Mouse (Mus musculus) B cell, adult (primary cell): ENCODE data around the gene Batf2. TPM values are rescaled to one million over a fixed set of nuclear protein-coding genes. Genes with fewer than 3 reads are reported as not detected.

Experiments
- total RNA-seq: library from RNA; stranded (reverse); gene quantifications from 4 replicates; pipeline ENCODE4 v1.2.4, GENCODE M21; 2023; ENCODE audit not compliant: inconsistent age

Batf2 gene
- not detected in 4 replicates for total RNA-seq

GRCm38 (mm10) chr19:6140678-6141393 is at the start of gene Batf2:
Batf2 (plus strand) TSS chr19:6140983.

GRCm38 (mm10) chr19:6094119-6094518 is 46.7 kb upstream of the Batf2 start, which contains the start of gene AC131692.1:
AC131692.1 (plus strand) TSS chr19:6094419.

GRCm38 (mm10) chr19:6105586-6105985 is 35.2 kb upstream of the Batf2 start, which contains the start of gene Naaladl1:
Naaladl1 (plus strand) TSS chr19:6105782.

DNA sequence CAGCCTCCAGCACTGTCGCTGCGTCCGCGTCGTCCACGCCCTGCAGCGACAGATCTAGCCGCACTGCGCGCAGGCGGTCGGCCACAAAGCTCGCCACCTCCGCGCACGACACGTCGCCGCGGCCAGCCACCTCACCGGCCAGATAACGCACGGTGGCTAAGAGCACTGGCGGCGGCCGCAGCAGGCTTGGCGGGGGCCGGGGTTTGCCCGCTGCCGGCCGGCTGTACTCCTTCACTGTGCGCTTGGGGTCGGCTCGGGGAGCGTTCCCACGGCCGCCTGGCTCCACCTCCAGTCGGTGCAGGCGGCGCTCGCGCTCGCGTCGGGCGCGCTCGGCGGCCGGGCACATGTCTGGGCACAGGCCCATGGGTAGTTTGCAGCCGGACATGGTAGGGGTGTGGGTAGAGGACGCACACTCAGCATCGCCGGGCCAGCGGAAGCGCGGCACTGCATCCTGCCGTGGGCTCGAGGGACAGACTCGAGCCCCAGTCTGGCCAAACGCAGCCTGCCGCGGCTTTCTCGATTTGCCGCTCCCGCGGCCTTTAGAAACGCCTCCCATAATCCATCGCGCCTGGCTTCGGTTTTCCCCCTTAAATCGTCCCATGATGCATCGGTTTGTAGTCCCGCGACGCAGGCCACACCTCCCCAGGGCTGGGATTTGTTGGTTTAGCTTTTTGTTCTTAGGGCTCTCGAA is 22.7 kb upstream of the Batf2 start, which contains the start of gene Sac3d1:
Sac3d1 (minus strand) TSS at position 665 of the 691 bp plus-strand sequence.

DNA sequence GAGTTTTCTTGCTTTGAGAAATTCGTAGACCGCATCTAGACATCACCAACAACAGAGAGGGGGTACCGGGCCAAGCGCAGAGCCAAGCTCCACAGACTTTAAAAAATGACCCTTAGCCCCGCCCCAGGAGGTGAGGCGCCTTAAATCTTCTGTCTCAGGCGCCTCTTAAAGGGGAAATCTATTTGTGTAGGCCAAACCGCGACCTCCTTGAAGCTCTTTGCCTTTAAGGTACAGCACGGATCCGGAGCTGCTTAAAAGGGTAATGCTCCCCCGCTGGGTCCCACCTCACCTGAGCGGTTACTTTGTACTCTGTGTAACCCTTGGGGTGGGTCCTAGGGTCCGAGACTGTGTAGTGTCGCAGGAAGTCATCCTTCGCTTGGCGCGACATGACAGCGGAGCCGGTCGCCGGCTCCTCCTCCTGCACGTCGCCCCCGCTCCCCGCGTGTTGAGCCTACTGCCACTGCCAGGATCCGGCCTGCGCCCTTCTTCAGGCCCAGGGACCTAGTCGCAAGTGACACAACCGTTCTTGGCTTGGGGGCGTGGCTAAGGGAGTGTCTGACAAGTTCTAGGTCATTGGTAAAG is 12.9 kb upstream of the Batf2 start, which contains the start of gene Snx15:
Snx15 (minus strand) TSS at position 545 of the 582 bp plus-strand sequence.

GRCm38 (mm10) chr19:6141394-6141749 is 589 bp downstream of the Batf2 start, which contains the start of gene Arl2:
Arl2 (minus strand) TSS chr19:6141548.

DNA sequence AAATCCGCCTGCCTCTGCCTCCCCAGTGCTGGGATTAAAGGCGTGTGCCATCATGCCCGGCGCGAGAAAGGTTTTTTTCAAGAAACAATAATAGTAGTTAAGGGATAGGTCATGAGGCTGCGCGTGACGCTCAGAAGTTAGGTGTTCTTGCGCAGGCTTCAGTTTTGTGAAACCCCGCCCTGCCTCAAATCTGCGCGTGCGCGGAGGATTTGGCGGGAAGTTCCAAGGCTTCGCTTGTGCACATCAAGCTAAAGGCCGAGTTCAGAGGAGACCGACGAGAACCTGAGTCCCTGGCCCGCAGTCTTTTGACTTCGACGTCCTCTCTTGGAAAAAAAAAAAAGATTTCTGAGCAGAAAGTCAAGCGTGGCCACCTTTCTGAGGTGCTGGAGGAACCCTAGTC is 43.3 kb downstream of the Batf2 start, which contains the start of gene Majin:
Majin (plus strand) TSS at position 258 of the 400 bp plus-strand sequence.

Other genes with a start within 250 kb of the Batf2 start
- gene Tigd3, start 246.8 kb upstream of the Batf2 start, total RNA-seq, result 1.9 to 2.7 TPM (median 2.6 TPM) in 4 replicates
- gene Dpf2, start 228.0 kb upstream of the Batf2 start, total RNA-seq, result 161 to 182 TPM (median 167 TPM) in 4 replicates
- 0.29 to 0.69 TPM (median 0.35 TPM) in 3 of 4 replicates, not detected in the other for gene Cdc42ep2, start 216.2 kb upstream of the Batf2 start, total RNA-seq
- gene Pola2, start 176.8 kb upstream of the Batf2 start, total RNA-seq, result 73.1 to 80.6 TPM (median 74.2 TPM) in 4 replicates
- not detected in 4 replicates for gene Slc22a20, start 154.8 kb upstream of the Batf2 start, total RNA-seq
- 82.1 to 108 TPM (median 91.6 TPM) in 4 replicates for gene Capn1, start 125.1 kb upstream of the Batf2 start, total RNA-seq
- gene Syvn1, start 94.4 kb upstream of the Batf2 start, total RNA-seq, result 176 to 196 TPM (median 188 TPM) in 4 replicates
- gene Mrpl49, start 83.2 kb upstream of the Batf2 start, total RNA-seq, result 14.5 to 19.1 TPM (median 18.6 TPM) in 4 replicates
- gene Fau, start 83.1 kb upstream of the Batf2 start, total RNA-seq, result 3,370 to 3,487 TPM (median 3,432 TPM) in 4 replicates
- gene Znhit2, start 79.8 kb upstream of the Batf2 start, total RNA-seq, result 11.7 to 16.6 TPM (median 12.9 TPM) in 4 replicates
- gene Tm7sf2, start 72.6 kb upstream of the Batf2 start, total RNA-seq, result 9.3 to 20.4 TPM (median 16.4 TPM) in 4 replicates
- 88.4 to 98.7 TPM (median 94.0 TPM) in 4 replicates for gene Vps51, start 63.8 kb upstream of the Batf2 start, total RNA-seq
- not detected in 4 replicates for gene Tmem262, start 61.0 kb upstream of the Batf2 start, total RNA-seq
- gene Gm28374, start 58.7 kb upstream of the Batf2 start, total RNA-seq, result 1.0 to 1.4 TPM in 2 of 4 replicates, not detected in the others
- gene Zfpl1, start 56.0 kb upstream of the Batf2 start, total RNA-seq, result 52.4 to 58.0 TPM (median 54.3 TPM) in 4 replicates
- gene Cdca5, start 56.0 kb upstream of the Batf2 start, total RNA-seq, result 1.4 to 3.9 TPM (median 2.2 TPM) in 4 replicates
- gene AC131692.1, start 46.6 kb upstream of the Batf2 start, total RNA-seq, result not detected in 4 replicates
- not detected in 4 replicates for gene Naaladl1, start 35.2 kb upstream of the Batf2 start, total RNA-seq
- gene Sac3d1, start 22.3 kb upstream of the Batf2 start, total RNA-seq, result 8.1 to 10.4 TPM (median 8.8 TPM) in 4 replicates
- 28.8 to 34.9 TPM (median 32.1 TPM) in 4 replicates for gene Snx15, start 12.7 kb upstream of the Batf2 start, total RNA-seq
- 28.2 to 35.1 TPM (median 33.3 TPM) in 4 replicates for gene Arl2, start 565 bp downstream of the Batf2 start, total RNA-seq
- gene Majin, start 43.4 kb downstream of the Batf2 start, total RNA-seq, result not detected in 4 replicates
- gene Gpha2, start 85.4 kb downstream of the Batf2 start, total RNA-seq, result not detected in 4 replicates
- 23.9 to 27.8 TPM (median 25.9 TPM) in 4 replicates for gene Ppp2r5b, start 94.9 kb downstream of the Batf2 start, total RNA-seq
- gene Atg2a, start 100.7 kb downstream of the Batf2 start, total RNA-seq, result 163 to 191 TPM (median 175 TPM) in 4 replicates
- 247 to 254 TPM (median 253 TPM) in 4 replicates for gene Ehd1, start 135.7 kb downstream of the Batf2 start, total RNA-seq
- gene Cdc42bpg, start 165.5 kb downstream of the Batf2 start, total RNA-seq, result 13.9 to 18.0 TPM (median 15.4 TPM) in 4 replicates
- gene Men1, start 194.0 kb downstream of the Batf2 start, total RNA-seq, result 39.8 to 42.8 TPM (median 40.9 TPM) in 4 replicates
- gene Map4k2, start 200.2 kb downstream of the Batf2 start, total RNA-seq, result 591 to 639 TPM (median 615 TPM) in 4 replicates
- 917 to 1,004 TPM (median 992 TPM) in 4 replicates for gene Sf1, start 222.7 kb downstream of the Batf2 start, total RNA-seq
- 21.0 to 29.6 TPM (median 25.9 TPM) in 4 replicates for gene Pygm, start 243.4 kb downstream of the Batf2 start, total RNA-seq